Mouse (Mus musculus) testis, adult 2 months (tissue): Measurements from ENCODE around the gene Syna. TPM values are rescaled to one million over a fixed set of nuclear protein-coding genes. Genes with fewer than 3 reads are reported as not detected.
A peak's percentile ranks its signal among the peaks of the same experiment; 100 is the strongest.

Experiments
- H3K27ac ChIP-seq: fragments of 200-500 bp; 2 replicates; pipeline ENCODE4 v1.5.1; 2012; ENCODE audit warnings: low read depth, low read length; ENCODE audit not compliant: control insufficient read depth, insufficient read depth
- H3K27me3 ChIP-seq: fragments of 200-500 bp; 2 replicates; pipeline ENCODE4 v1.6.1; 2012; ENCODE audit warnings: mild to moderate bottlenecking, low read length, moderate library complexity; ENCODE audit not compliant: control insufficient read depth, insufficient read depth
- H3K36me3 ChIP-seq: fragments of 200-500 bp; 2 replicates; pipeline ENCODE4 v1.6.1; 2012; ENCODE audit warnings: mild to moderate bottlenecking, low read length; ENCODE audit not compliant: control insufficient read depth, insufficient read depth
- H3K4me1 ChIP-seq: fragments of 200-500 bp; 2 replicates; pipeline ENCODE4 v1.6.1; 2012; ENCODE audit warnings: low read length; ENCODE audit not compliant: control insufficient read depth, insufficient read depth
- H3K4me3 ChIP-seq: fragments of 200-500 bp; 2 replicates; pipeline ENCODE4 v1.5.1; 2012; ENCODE audit warnings: low read depth, mild to moderate bottlenecking, low read length, moderate library complexity, mixed read lengths; ENCODE audit not compliant: control insufficient read depth
- CTCF ChIP-seq: fragments of 200-500 bp; IDR thresholded peaks from 2 replicates; pipeline ENCODE4 v1.5.1; 2012; ENCODE audit warnings: low read depth, mild to moderate bottlenecking, inconsistent platforms, low read length, moderate library complexity; ENCODE audit not compliant: control insufficient read depth, insufficient read depth, insufficient replicate concordance
- POLR2A ChIP-seq: fragments of 200-500 bp; IDR thresholded peaks from 2 replicates; pipeline ENCODE4 v1.6.1; 2012; ENCODE audit warnings: low read depth, mild to moderate bottlenecking, inconsistent platforms, low read length, moderate library complexity; ENCODE audit not compliant: control insufficient read depth
- polyA plus RNA-seq: library from polyadenylated mRNA; depleted of rRNA; stranded (reverse); fragments of >200 nt; gene quantifications from 2 replicates; pipeline ENCODE4 v1.2.3, GENCODE M21; 2012

The Syna gene
- polyA plus RNA-seq, 1 experiment, result 0.27 TPM

GRCm38 (mm10) chr5:134584798-134585197 lies 24.8 kb upstream of the Syna start:
- TF ChIP-seq POLR2A, result no peak
- no peak for TF ChIP-seq CTCF
- Histone ChIP-seq H3K36me3 (no peaks in the 10 kb centered on the region), H3K27ac (no peak overlapping the region), H3K4me1 (no peaks in the 10 kb centered on the region; the same call in 1 of the 2 replicates), H3K27me3 (no peaks in the 10 kb centered on the region), H3K4me3 (no peak overlapping the region)

GRCm38 (mm10) chr5:134583884-134584213 lies 23.9 kb upstream of the Syna start:
- TF ChIP-seq POLR2A, result no peak
- Histone ChIP-seq H3K27ac (no peak overlapping the region), H3K36me3 (no peaks in the 10 kb centered on the region), H3K27me3 (no peaks in the 10 kb centered on the region), H3K4me3 (peak overlapping the region; percentile 47), H3K4me1 (no peaks in the 10 kb centered on the region; the same call in 1 of the 2 replicates)

GRCm38 (mm10) chr5:134583006-134583883 lies 23.3 kb upstream of the Syna start:
- H3K27me3 ChIP-seq, result no peaks in the 10 kb centered on the region
- peak overlapping the region; percentile 97 for H3K4me3 ChIP-seq
- H3K27ac ChIP-seq, result peak overlapping the region; percentile 83; the same call in 1 of the 2 replicates
- no peaks in the 10 kb centered on the region for H3K36me3 ChIP-seq
- TF ChIP-seq CTCF, result no peak
- TF ChIP-seq POLR2A, result no peak
- no peaks in the 10 kb centered on the region; the same call in 1 of the 2 replicates for H3K4me1 ChIP-seq

GRCm38 (mm10) chr5:134582221-134582907 lies 22.4 kb upstream of the Syna start:
- Histone ChIP-seq H3K27ac (peak overlapping the region; percentile 83), H3K4me3 (peak overlapping the region; percentile 97), H3K4me1 (no peaks in the 10 kb centered on the region; the same call in 1 of the 2 replicates), H3K27me3 (no peaks in the 10 kb centered on the region), H3K36me3 (no peaks in the 10 kb centered on the region)
- peak; percentile 88 for TF ChIP-seq POLR2A
- peak; percentile 78 for TF ChIP-seq CTCF

GRCm38 (mm10) chr5:134581146-134581545 lies 21.2 kb upstream of the Syna start, which contains the start of gene Rfc2:
Rfc2 (plus strand) TSS chr5:134581366.
- H3K36me3 ChIP-seq, result no peaks in the 10 kb centered on the region
- H3K27ac ChIP-seq, result no peak within 1 kb of the TSS
- no peak for TF ChIP-seq CTCF
- TF ChIP-seq POLR2A, result no peak
- H3K27me3 ChIP-seq, result no peaks in the 10 kb centered on the region
- no peaks in the 10 kb centered on the region; the same call in 1 of the 2 replicates for H3K4me1 ChIP-seq
- H3K4me3 ChIP-seq, result peak within 1 kb of the TSS; percentile 63

- no peaks in the 10 kb centered on the region; the same call in 1 of the 2 replicates for H3K4me1 ChIP-seq
- TF ChIP-seq CTCF, result no peak
- no peak for TF ChIP-seq POLR2A
- H3K4me3 ChIP-seq, result no peak overlapping the region
- no peaks in the 10 kb centered on the region for H3K27me3 ChIP-seq
- H3K36me3 ChIP-seq, result no peaks in the 10 kb centered on the region
- H3K27ac ChIP-seq, result no peak overlapping the region
These were observed 19.2 kb upstream of the Syna start for GRCm38 (mm10) chr5:134579135-134579534.

GRCm38 (mm10) chr5:134577534-134577933 lies 17.6 kb upstream of the Syna start:
- H3K36me3 ChIP-seq, result no peaks in the 10 kb centered on the region
- TF ChIP-seq POLR2A, result no peak
- TF ChIP-seq CTCF, result no peak
- no peak overlapping the region for H3K4me3 ChIP-seq
- no peak overlapping the region for H3K27ac ChIP-seq
- H3K4me1 ChIP-seq, result peaks cover 5% of the 10 kb centered on the region
- no peaks in the 10 kb centered on the region for H3K27me3 ChIP-seq
